Mouse (Mus musculus) heart, adult 18-20 months (tissue): ENCODE results near the gene Mas1. TPM values are rescaled to one million over a fixed set of nuclear protein-coding genes. Genes with fewer than 3 reads are reported as not detected.
"Not testable (repeated sequence)": the region's sequence is repeated elsewhere in the genome, so short reads cannot be mapped to it uniquely, and the experiment has no call there.

Experiments
- DNase-seq, 2 experiments: peaks; one replicate each; pipeline ENCODE4 v3.0.0; 2021 to 2022; ENCODE audit warnings: mixed read lengths in 1 of 2
- long read RNA-seq, 2 experiments: library from polyadenylated mRNA; stranded (forward); transcript quantifications; one replicate each; pipeline ENCODE4 v2.0.0; 2021
- total RNA-seq, 2 experiments: library from RNA; stranded (reverse); gene quantifications; 2 replicates each; pipeline ENCODE4 v1.2.3; 2021

Mas1 gene
- total RNA-seq = under 1 TPM; 0.46 to 0.60 TPM
- long read RNA-seq, experiment 1, partial matches to known transcripts = 0 of 2 reads
- long read RNA-seq, experiment 1, other reads (novel, unspliced or antisense) = 2 of 2 reads
- long read RNA-seq, experiment 2 = 0 reads

DNA sequence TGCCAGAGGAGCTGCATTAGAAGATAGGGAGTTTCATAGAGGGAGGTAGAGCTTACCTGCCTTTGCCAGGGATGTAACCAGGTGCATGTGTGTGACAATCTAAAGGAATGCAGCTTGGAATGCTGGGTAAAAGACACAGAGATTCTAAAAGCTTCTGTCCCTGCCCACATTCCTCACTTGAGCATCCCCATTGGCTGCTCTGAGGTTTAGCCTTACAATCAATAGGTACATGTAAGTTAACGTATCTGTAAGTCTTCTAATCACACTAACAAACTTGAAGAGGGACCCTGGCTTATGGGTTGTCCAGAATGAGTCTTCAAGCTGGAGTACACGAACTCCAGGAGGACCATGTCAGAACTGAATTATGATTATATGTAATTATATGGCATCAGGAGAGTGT is at the start of gene Mas1:
Gene Mas1 (minus strand): TSS at position 101 of the 400 bp plus-strand sequence.
- no peak for DNase-seq

DNA sequence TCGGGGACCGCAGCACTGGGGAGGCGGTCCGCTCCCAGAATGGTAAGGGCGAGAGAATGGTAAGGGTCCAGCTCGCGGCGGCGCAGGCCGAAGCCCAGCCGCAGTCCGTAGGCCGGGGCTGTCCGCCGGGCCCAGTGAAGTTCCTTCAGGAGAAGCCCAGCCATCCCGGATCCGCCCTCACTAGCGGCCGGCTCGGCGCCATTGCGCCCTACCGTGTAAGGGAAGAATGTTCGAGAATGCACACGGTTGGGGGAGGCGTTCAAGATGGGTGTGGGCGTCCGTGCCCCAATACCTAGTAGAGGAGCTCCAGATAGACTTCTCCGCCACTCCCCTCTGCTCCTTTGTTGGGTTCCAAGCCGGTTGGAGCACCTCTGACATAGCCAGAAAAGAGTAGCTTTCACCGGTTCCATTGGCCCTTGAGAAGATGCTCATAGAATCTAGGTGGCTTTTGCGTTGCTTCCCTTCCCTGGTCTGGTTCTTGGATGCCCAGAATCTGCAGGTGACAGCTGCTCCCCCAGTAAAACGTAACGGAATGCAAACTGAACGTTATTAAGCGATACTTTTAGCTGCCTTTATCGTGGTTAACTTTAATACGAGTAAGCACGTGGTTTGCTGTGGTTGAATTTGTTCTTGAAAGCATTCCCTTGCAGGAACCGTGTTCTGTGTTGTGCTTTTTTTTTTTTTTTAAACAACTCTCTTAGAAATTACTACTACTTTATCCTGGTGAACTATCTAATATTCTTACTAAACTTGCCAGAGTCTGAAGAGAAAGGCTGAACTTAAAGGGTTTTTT is 48.8 kb upstream of the Mas1 start:
- DNase-seq = no peak

DNA sequence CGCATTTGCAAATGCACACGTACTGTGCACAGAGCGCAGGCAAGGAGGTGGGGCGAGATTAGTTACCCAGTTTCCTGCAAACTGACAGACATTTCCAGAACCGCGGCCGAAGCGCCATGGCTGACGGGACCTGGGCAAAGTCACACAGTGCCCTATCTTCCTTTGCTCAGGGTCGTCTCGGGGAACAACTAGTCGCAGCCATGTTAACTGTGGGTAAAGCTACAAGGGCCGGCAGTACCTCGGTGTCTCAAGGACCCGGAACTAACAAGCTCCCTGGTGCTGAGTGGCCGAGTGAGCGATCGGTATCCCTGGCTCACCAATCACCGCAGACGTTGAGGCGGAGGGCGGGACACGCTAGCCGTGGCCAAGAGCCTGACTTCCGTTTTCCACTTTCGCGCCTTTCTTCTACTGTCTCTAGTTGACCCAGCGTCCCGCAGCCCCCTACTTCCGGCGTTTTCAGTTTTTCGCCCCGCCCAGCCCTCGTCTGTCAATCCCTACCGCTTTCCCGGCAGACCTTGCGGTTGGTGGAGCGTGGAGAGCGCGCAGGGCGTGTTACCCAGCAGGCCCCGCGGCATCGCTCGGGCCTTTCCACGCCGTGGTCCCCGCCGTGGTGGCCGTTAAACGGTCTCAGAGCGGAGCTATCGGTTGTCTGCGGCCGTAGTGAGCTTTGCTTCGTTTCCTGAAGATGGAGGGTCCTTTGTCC is 48.1 kb upstream of the Mas1 start, which contains the start of gene Mrpl18:
Gene Mrpl18 (minus strand): TSS at position 465 of the 703 bp plus-strand sequence.
- DNase-seq = peak; percentile 99 to 100

DNA sequence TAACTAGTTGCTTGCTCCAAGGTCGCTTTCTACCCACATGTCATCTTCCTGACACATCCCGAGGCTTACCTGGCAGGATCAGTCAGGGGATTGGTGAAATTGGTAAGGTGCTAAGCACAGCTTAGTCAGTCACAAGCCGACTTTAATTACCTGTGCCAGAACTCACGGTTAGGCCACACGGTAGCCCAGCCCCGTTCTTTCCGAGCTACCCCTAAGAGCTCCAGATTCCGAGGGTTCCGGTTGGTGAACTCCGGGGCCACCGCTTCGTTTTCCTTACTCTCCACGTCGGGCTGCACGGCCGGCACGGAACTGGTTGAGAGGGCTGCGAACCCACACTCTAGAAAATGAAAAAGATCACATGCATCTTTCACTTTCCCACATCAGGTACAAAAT is 47.5 kb upstream of the Mas1 start, which contains the start of gene Tcp1:
Gene Tcp1 (plus strand): TSS at position 214 of the 393 bp plus-strand sequence.
- DNase-seq = peak in 1 of 2 experiments; percentile 18

DNA sequence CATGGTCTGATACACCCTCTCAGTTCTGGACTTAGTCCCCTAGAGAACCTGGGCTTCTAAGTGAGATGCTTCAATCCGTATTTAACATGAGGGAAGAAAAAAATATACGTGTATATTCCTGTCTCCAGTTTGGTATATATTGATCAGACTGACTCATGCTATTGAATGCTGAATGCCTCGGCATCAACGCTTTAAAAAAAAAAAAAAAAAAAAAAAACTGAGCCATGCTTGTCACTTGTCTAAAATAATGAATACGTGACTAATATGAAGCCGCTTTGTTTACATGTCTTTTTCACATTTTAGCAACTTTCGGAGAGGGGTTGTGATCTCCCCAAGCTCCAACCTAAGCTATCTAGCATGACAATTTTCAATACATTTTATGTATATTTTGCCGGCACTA is 42.4 kb upstream of the Mas1 start:
- no peak for DNase-seq

DNA sequence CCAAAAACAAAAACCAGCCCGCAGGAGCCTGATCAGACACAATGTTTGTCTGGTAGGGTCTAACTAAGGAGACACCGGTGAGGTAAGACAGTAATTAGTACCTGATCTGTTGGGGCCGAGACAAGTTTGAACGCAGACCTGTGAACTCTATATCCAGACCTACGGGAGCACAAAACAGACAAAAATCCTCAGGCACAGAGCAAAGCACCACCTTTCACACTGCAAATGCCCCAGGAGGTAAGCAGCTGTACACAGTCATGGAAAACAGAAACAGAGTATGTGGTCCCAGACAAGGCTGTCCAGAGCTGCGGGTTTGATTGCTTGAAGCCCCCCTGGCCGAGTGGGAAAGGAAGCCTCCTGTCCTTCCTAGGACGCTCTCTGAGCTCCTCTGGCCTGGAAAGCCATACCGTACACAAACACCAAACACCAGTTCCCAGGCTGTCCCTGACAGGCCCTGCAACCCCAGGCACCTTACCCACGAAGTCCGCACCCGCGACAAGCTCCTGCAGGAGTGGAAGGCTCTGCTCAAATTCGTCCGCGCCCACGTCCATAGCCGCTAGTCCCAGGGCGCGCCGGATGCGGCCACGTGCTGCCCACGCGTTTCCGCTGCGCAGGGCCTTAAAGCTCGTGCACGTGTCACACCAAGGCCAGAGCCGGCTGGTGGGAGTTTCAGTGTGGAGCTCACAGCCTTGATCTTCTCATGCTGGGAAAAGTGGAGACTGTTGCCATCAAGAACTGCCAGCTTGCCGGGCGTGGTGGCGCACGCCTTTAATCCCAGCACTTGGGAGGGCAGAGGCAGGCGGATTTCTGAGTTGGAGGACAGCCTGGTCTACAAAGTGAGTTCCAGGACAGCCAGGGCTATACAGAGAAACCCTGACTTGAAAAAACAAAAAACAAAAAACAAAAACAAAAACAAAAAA is 41.7 kb upstream of the Mas1 start, which contains the start of gene Pnldc1:
Gene Pnldc1 (minus strand): TSS at position 870 of the 920 bp plus-strand sequence.
- no peak for DNase-seq

DNA sequence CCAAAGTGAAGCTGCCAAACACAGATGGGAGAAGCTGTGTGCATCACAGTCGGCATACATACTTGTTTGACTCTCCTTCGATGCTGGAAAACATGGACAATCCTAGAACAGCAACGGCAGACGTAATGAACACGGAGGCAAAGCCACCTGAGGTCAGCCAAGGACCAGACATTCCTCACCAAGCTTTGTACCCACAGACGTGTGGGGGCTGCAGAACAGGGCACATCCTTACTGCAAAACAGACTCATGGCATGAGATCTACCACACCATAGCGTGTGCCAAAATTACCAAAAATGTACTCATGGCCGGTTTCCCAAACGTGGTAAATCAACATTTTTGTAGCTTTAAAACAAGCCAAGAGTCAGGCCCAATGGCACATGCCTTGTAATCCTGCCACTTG is 38.5 kb upstream of the Mas1 start:
- DNase-seq = no peak

DNA sequence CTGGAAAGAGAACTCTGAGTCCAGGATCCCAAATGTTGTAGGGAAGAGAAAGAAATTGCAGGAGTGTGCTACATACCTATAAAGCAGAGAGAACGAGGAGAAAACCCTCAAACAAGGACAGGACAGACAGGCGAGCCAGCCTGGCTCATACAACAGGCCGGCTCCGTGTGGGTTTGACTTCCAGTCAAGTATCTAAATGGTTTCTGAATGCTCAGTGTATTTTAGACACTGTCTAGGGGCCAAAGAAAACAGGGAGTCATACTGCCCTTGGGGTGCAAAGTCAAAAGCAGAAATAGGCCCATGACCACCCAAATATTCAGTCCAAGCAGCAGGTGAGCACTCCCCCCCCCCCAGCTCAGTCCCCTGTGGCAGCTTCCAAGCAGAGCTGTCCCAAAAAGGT is 37.9 kb upstream of the Mas1 start:
- DNase-seq = no peak

DNA sequence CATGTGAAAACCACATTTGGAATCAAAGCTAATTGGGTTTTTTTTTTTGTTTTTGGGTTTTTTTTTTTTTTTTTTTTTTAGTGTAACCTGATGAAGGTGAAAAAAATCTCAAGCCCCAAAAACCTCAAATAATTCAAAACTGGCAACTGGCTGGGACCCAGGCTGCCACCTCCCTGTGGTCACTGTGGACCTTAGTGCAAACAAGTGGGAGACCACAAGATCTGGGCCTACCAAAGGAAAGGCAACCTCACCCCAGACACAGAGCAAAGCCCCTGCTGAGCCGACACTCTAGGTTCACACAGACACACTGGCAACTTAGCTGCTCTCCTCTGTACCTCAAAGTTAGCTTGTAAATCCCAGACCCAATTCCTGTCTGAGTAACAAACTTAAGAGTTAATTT is 36.4 kb upstream of the Mas1 start:
- no peak for DNase-seq

DNA sequence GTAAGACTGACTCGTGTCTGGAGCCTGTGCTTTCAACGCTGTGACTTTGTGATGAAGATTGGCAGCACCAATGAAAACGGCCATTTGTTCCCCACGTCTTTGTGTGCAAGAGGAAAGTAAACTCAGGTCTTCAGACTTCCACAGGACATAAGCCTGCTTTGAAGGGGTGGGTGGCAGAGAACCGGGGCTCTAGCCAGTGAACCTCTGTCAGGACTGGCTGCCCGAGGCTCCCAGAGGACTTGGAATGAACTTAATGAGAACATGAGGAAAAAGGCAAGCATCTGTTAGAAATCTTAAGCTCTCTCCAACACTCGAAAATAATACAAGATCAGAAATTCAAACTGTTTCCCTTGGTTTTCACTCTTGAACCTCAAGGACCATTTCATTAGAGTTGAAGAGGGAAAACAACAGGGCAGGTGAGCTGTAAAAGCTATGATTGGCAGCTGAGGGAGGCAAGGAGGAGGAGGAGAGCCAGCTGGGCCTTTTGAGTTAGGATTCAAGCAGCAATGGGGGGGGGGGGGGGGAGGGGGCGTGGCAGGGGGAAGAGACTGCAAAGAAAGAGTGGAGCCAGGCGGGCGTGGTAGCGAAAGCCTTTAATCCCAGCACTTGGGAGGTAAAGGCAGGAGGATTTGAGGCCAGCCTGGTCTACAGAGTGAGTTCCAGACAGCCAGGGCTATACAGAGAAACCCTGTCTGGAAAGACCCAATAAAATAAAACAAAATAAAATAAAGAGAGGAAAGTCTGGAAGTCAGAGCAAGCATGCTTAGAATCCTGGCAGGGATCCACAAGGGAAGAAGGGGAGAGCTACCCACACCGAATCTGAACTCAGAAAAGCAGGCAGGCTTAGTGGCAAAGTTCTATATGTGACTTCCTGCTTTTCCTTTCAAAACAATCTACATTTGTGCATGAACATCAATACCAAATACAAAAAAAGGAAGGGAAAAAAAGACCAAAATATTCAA is 35.7 kb upstream of the Mas1 start:
- DNase-seq = no peak

DNA sequence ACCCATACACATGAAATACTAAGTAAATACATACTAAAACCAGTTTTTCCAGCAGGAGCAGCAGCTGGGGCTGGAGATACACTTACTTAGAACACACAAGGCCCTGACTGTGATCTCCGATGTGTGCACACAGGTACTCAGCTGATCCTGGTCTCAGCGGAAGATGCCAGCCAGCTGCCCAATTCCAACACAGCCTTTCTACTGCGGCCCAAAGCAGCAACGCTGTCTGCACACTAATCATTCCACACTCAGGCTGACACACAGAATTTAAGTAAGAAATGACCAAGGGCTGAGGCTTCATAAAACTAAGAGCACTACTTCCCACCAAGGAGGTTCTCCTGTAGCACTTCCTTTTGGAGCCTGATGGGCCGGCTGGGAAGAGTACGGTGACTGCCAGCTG is 34.3 kb upstream of the Mas1 start:
- no peak for DNase-seq

DNA sequence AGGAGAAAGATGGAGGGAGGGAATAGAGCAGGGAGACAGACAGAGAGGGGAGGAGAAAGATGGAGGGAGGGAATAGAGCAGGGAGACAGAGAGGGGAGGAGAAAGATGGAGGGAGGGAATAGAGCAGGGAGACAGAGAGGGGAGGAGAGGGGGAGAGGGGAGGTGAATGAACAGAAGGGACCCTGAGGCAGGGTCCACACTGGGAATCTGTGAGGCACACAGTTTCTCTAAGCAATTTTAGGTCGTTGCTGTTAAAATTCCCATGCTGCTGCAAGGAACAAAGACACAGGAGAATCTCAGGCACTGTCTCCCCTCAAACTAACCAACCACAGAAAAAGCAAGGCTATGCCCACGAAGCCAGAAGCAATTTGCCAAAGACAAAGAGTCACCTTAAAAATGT is 30.7 kb upstream of the Mas1 start:
- DNase-seq = not testable (repeated sequence)

DNA sequence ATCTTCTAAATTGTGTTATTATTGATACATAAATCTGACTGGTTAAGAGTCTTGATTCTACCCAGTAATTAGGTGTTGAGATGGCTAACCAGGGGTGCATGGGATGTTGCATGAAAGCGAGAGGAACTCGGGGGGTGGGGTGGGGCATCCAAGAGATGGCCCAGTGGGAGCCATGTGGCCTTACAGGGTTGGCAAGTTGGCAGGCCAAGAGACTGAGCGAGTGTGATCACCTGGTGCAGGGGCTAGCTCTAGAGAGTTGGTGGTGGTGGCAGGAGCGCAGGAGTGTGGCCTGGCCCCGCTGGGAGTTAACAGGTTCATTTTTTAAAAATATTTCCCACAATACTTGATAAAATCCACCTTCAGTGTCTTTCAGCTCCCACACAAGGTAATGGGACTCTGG is 29.7 kb upstream of the Mas1 start:
- DNase-seq = no peak

DNA sequence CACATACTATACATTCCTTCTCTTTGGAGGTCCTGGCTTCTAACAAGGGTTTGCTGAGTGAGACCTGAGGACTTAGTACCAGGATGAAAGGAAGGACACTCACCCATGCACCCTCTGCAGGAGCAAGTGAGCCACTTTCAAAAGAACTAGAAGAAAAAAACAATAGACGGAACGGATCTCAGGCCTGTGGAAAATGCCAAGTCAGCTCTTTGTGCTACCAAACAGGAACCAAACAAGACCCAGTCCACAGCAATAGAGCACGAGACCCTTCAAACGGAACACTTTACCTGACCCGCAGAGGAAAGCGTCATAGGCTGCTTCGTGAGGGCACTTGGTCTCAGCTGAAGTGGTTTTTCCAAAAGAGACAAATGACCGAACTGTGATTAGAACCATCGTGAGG is 24.1 kb upstream of the Mas1 start:
- no peak for DNase-seq

DNA sequence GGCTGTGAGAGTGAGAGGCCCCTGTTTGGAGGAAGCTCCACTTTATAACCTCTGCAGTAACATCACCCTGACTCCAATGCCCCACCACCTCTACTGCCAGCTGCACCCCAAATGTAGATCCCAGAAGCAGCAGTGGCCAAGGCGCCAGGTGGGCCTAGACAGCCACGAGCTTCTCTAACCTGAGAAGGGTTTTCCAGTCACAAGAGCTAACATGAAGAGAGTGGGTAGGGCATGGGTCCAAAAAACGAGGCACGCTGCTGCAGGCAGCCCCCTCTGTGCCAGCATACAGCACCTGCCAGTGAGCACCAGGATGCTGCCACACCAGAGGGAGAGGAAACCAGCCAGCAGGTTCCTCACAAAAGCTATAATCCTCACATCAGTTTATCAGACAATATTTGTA is 23.1 kb upstream of the Mas1 start:
- no peak for DNase-seq

DNA sequence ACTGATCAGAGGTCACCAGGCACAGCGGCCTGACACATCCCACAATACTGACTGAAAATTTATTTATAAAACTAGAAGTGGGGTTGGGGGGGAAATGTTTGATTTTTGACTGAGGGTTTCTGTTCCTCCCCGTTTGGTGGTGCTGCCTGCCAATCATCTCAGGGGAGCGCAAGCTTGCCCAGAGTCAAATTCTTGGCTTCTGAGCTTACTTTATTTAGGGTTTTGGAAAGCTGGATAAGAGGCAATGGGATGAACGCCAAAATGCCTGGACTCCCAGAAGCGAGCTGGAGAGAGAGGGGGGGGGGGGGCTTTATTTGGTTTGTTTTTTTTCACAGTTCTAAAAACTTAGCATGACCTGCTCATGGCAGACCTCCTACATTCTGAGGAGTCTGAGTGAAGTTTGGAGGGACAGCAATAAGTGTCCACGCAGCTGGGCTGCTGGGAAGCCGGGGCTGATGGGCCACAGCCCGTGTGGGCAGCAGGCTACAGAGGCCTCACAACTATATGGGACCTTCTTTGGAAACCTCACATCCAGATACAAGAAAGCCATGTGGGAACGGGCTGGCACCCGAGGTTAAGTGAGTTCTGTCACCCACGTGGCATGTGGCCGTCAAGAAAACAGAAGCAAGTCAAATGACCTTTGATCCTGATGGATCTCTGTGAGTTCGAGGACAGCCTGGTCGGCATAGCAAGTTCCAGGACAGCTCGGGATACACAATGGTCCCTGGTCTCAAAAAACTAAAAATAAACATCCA is 19.3 kb upstream of the Mas1 start:
- peak; percentile 56 to 69 for DNase-seq

DNA sequence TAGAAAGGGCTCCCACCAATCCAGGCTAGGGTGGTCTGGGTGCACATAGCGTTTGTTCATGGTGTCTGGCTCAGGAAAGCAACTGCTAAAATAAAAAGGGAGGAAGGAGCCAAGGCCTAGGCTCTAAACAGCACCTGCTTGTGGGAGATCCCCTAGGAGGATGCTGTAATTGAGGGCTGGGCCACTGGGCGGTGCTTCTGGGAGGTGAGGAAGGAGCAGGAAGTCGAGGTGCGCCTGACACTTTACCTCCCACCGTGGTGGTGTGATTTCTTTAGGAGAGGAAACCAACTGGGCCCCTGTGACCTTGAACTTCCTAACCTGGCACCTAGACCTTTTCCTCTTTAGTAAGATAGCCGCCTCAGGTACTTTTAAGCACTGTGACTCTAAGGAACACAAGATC is 18.7 kb upstream of the Mas1 start:
- no peak for DNase-seq

DNA sequence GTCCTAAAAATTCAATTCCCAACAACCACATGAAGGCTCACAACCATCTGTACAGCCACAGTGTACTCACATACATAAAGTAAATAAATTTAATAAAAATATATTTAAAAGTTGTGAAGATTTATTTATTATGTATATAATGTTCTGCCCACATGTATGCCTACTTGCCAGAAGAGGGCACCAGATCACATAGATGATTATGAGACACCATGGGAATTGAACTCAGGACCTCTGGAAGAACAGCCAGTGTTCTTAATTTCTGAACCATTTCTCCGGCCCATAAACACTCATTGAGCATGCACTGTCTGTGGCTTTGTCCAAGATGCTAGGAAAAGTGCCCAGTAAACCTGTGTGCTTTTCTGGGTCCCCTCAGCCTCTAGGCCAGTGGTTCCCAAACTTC is 13.3 kb upstream of the Mas1 start:
- no peak for DNase-seq

DNA sequence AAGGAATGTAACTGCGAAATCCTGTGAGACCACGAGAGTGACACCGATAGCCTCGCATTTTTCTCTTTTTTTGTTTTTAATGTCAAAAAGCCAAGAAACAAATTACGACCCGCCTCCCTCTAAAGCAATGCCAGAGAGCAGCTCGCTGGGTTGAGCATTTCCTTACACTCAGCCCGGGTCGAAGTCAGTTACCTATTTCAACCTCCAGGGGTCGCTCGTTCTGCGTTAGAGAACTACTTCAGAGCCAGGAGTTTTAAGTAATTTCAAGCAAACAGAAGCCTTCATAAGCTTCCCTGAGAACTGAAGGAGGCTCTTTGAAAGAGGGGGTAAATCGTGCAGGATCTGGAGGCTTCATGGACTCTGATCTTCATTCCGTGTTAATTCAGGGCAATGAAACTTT is 12.2 kb upstream of the Mas1 start:
- peak; percentile 79 to 90 for DNase-seq

DNA sequence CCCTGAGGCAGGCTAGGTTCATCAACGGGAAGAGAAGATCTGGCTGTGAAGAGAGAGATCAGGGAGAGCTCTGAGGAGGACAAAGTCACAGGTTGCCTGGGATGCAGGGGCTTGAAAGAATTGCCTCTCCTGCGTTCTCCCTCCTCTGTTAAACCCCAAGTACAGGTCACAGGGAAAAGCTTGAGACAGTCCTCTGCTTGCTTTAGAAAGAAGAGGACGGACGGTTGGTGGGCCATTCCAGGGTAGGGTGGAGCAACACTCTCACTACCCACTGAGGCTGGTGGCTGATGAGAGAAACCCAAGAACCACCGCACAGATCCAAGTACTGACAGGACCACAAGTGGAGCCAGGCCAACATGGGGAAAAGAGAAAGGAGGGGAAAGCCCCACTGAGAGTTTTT is 7.8 kb upstream of the Mas1 start, which contains the start of gene Mrgprh:
Gene Mrgprh (plus strand): TSS at position 301 of the 400 bp plus-strand sequence.
- DNase-seq = no peak
